Mouse (Mus musculus) CH12.LX (cell line): ENCODE data around the gene Slc27a1. TPM values are rescaled to one million over a fixed set of nuclear protein-coding genes. Genes with fewer than 3 reads are reported as not detected.

Experiments
- DNase-seq: peaks from one replicate; pipeline ENCODE4 v3.0.0-alpha.2; 2013; ENCODE audit errors: extremely low read depth
- H3K27ac ChIP-seq: 2 replicates; pipeline ENCODE4 v1.5.1; 2012; ENCODE audit warnings: low read depth, mild to moderate bottlenecking, control low read depth, moderate library complexity; ENCODE audit not compliant: insufficient read depth
- H3K27me3 ChIP-seq: replicated peaks from 2 replicates; pipeline ENCODE3; 2012; ENCODE audit warnings: inconsistent platforms
- H3K36me3 ChIP-seq, 2 experiments: replicated peaks in 1 of 2; 2 replicates each; pipeline versions ENCODE3 to v1.6.1; 2012; ENCODE audit warnings: inconsistent platforms in 1 of 2, low read length in 1 of 2, mild to moderate bottlenecking in 1 of 2, mixed read lengths in 1 of 2, moderate library complexity in 1 of 2; ENCODE audit not compliant: control insufficient read depth in 1 of 2, insufficient read depth in 1 of 2
- H3K4me1 ChIP-seq, 2 experiments: 2 replicates each; pipeline ENCODE4 v1.6.1; 2012; ENCODE audit warnings: inconsistent platforms in 1 of 2, moderate library complexity in 1 of 2; ENCODE audit not compliant: insufficient read depth in 2 of 2, control insufficient read depth in 1 of 2
- H3K4me2 ChIP-seq: 2 replicates; pipeline ENCODE4 v1.6.1; 2012; ENCODE audit warnings: low read depth, mild to moderate bottlenecking, control low read depth; ENCODE audit not compliant: poor library complexity, insufficient read depth, severe bottlenecking
- H3K4me3 ChIP-seq, 3 experiments: fragments of 150-350 bp in 1 of 3; sonication (generic) in 1 of 3; replicated peaks in 1 of 3; 2 replicates each; pipeline versions ENCODE3 to v1.5.1; 2011 to 2012; ENCODE audit warnings: low read depth in 2 of 3, low read length in 2 of 3, mild to moderate bottlenecking in 2 of 3, moderate library complexity in 2 of 3, control low read depth in 1 of 3, improper control_type of control experiment in 1 of 3, inconsistent platforms in 1 of 3, mixed read lengths in 1 of 3; ENCODE audit not compliant: poor library complexity in 1 of 3
- H3K79me2 ChIP-seq: replicated peaks from 2 replicates; pipeline ENCODE4 v1.6.1; 2012; ENCODE audit warnings: mild to moderate bottlenecking, moderate library complexity; ENCODE audit not compliant: control insufficient read depth, poor library complexity, insufficient read depth, severe bottlenecking; ENCODE audit errors: extremely low read depth
- H3K9ac ChIP-seq: 2 replicates; pipeline ENCODE4 v1.6.1; 2012; ENCODE audit warnings: low read depth, mild to moderate bottlenecking, control low read depth, moderate library complexity; ENCODE audit not compliant: insufficient read depth
- H3K9me3 ChIP-seq: replicated peaks from 2 replicates; pipeline ENCODE3; 2012; ENCODE audit warnings: low read length, inconsistent platforms, mixed read lengths
- BHLHE40 ChIP-seq: IDR thresholded peaks from 2 replicates; pipeline ENCODE4 v1.6.1; 2011; ENCODE audit warnings: mild to moderate bottlenecking, low read depth, low read length, improper control_type of control experiment
- CHD1 ChIP-seq: IDR thresholded peaks from 2 replicates; pipeline ENCODE4 v1.6.1; 2012; ENCODE audit warnings: low read depth, low read length, improper control_type of control experiment, inconsistent platforms
- E2F4 ChIP-seq: IDR thresholded peaks from 2 replicates; pipeline ENCODE4 v1.6.1; 2011; ENCODE audit warnings: low read depth, low read length, improper control_type of control experiment; ENCODE audit not compliant: insufficient replicate concordance
- GABPA ChIP-seq: IDR thresholded peaks from 2 replicates; pipeline ENCODE4 v1.6.1; 2012; ENCODE audit warnings: low read depth, low read length, improper control_type of control experiment, inconsistent platforms; ENCODE audit not compliant: insufficient replicate concordance
- MAX ChIP-seq: IDR thresholded peaks from 2 replicates; pipeline ENCODE4 v1.6.1; 2011; ENCODE audit warnings: low read length, improper control_type of control experiment
- MAZ ChIP-seq: IDR thresholded peaks from 2 replicates; pipeline ENCODE4 v1.6.1; 2012; ENCODE audit warnings: low read depth, mild to moderate bottlenecking, inconsistent platforms, low read length, improper control_type of control experiment, moderate library complexity
- NELFE ChIP-seq: IDR thresholded peaks from 2 replicates; pipeline ENCODE4 v1.6.1; 2011; ENCODE audit warnings: low read depth, low read length, improper control_type of control experiment
- POLR2A ChIP-seq: IDR thresholded peaks from 2 replicates; pipeline ENCODE4 v1.6.1; 2011; ENCODE audit warnings: low read depth, mild to moderate bottlenecking, improper control_type of control experiment, low read length
- POLR2AphosphoS2 ChIP-seq: IDR thresholded peaks from 2 replicates; pipeline ENCODE4 v1.6.1; 2011; ENCODE audit warnings: low read depth, low read length, improper control_type of control experiment
- RAD21 ChIP-seq: IDR thresholded peaks from 2 replicates; pipeline ENCODE4 v1.6.1; 2011; ENCODE audit warnings: low read depth, mild to moderate bottlenecking, low read length, improper control_type of control experiment, moderate library complexity
- dilution Hi-C: fragments of 300-500 bp; cut with MboI; formaldehyde crosslinking; loops from 2 replicates; pipeline ENCODE4 v1.14.3; 2020; ENCODE audit warnings: low sequenced_read_pairs; ENCODE audit not compliant: extremely low pct_unique_long_range_greater_than_20kb, extremely low pct_ligation_motif_present
- in situ Hi-C: fragments of 300-500 bp; cut with MboI; formaldehyde crosslinking; loops from 3 replicates; pipeline ENCODE4 v1.14.3; 2019; ENCODE audit warnings: low sequenced_read_pairs, low pct_ligation_motif_present, low pct_unique_long_range_greater_than_20kb, mixed read lengths
- polyA plus RNA-seq: library from polyadenylated mRNA; unstranded; fragments of >175 nt; gene quantifications from 2 replicates; pipeline ENCODE4 v1.2.1, GENCODE M21; 2012; ENCODE audit warnings: low read depth; ENCODE audit not compliant: insufficient read length
- total RNA-seq, 2 experiments: library from RNA; depleted of rRNA; stranded (reverse); fragments of 300-350 nt in 1 of 2; fragments of >200 nt in 1 of 2; gene quantifications; 2 replicates each; pipeline ENCODE4 v1.2.3; 2012 to 2014

Gene Slc27a1
- total and polyA plus RNA-seq, 3 experiments: 1.8 to 4.0 (median 2.4) TPM

DNA sequence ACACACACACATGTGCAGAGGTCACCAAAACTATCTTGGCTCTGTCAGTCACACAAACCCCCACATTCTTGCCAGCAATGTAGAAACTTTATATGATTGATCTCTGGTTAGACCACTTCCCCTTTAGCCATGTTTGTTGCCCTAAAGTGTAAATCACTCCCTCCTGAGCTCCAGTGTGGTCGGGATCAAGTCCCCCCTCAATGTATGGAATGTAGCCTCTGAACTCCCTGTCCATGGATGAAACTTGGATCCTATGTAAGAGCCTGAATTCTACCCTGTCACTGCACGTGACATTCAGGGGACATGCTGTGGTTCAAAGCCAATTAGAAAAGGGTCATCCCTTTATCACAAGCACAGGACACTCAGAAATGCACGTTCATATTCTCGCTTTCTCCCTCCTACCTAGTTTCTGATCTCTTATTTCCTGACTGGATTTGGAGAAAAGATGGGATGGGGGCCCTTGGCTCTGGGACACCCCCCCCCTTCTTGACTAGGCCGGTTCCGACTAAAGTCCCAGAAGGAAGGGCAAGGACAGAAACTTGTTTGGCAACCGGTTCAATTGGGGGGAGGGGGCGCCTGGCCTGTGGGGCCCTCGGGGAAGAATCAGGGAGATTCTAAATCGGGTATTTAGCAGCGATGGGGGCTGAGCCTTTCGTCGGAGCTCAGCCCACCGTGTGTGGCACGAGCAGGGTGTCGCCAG, 59.9 kb downstream of the Slc27a1 start:
- no peak overlapping the region for H3K4me2 ChIP-seq
- H3K9ac ChIP-seq: no peak overlapping the region
- H3K4me1 ChIP-seq: peaks cover 49 to 81% of the 10 kb centered on the region in 2 experiments
- H3K36me3 ChIP-seq: peaks cover 19 to 52% of the 10 kb centered on the region in 2 experiments
- no peak for DNase-seq
- H3K4me3 ChIP-seq: no peak overlapping the region
- H3K79me2 ChIP-seq: no peaks in the 10 kb centered on the region
- H3K27me3 ChIP-seq: no peaks in the 10 kb centered on the region
- TF ChIP-seq POLR2A (peak; percentile 17; the same call in 1 of the 2 replicates), CHD1 (no peak)
- TF ChIP-seq, all 38 proteins: peak for 1
- peaks cover 15% of the 10 kb centered on the region for H3K9me3 ChIP-seq
- dilution Hi-C loops (no loop called here), in situ Hi-C loops (no loop called here)
- peak overlapping the region; percentile 30; the same call in 1 of the 2 replicates for H3K27ac ChIP-seq

DNA sequence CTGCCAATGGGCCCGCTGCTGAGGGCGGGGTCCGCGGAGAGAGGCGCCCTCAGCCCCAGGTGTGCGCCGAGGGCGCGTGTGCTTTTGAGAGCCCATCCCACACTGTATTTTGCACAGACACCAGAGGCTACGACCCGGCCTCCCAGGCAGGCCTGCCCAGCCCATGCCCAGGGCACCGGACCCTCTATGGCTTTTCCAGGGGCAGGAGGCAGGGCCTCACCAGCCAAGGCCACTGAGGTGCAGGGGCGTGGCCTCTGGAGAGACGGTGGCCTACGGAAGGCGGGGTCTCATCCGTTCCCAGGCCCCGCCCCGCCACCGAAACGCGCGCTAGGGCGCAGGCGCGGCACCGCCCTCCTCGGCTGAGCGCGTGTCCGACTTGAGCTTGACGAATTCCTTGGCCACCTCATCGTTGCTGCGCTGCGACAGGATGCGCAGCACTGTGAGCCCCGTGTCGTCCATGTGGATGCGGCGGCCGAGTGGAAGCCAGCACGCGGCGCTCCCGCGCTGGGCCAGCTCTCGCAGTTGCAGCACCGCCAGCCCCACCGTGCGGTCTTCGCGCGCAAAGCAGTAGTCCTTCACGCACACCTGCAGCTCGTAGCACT, 60.5 kb downstream of the Slc27a1 start:
- peaks cover 48 to 83% of the 10 kb centered on the region in 2 experiments for H3K4me1 ChIP-seq
- TF ChIP-seq E2F4 (no peak), MAX (no peak), BHLHE40 (no peak), RAD21 (no peak), MAZ (no peak), GABPA (no peak)
- H3K4me2 ChIP-seq: no peak overlapping the region
- peaks cover 14 to 46% of the 10 kb centered on the region in 2 experiments for H3K36me3 ChIP-seq
- no peak overlapping the region for H3K27ac ChIP-seq
- in situ Hi-C loops (no loop called here), dilution Hi-C loops (no loop called here)
- H3K27me3 ChIP-seq: no peaks in the 10 kb centered on the region
- no peaks in the 10 kb centered on the region for H3K79me2 ChIP-seq
- peaks cover 13% of the 10 kb centered on the region for H3K9me3 ChIP-seq
- H3K9ac ChIP-seq: no peak overlapping the region
- no peak for DNase-seq
- no peak overlapping the region for H3K4me3 ChIP-seq

DNA sequence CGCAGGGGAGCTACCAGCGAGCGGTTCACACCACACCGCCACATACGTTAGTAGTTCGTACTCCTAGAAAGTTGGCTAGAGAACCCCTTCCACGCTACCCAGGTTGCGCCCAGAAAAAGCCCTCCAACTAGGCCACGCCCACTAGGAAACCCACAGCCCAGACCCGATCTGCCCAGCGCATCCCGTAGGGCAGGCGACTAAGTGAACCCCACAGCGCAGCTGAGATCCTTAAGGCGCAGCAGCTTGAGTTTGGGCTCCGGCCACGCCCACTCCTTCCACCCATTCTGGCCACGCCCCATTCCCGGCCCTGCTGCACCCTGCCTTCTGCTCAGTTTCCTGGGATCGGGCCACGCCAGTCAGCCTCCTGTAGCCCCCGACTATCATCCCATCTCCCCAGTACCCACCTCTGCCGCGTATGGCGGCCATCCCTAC, 61.1 kb downstream of the Slc27a1 start:
- H3K27ac ChIP-seq: no peak overlapping the region
- no peak overlapping the region for H3K4me2 ChIP-seq

More for the DNA sequence above, 61.1 kb downstream of the Slc27a1 start:
- no peak for DNase-seq
- TF ChIP-seq POLR2AphosphoS2: no peak
- no peak for TF ChIP-seq NELFE
- TF ChIP-seq, all 38 proteins: peak for 0
- Histone ChIP-seq H3K9me3 (peaks cover 13% of the 10 kb centered on the region), H3K4me3 (no peak overlapping the region), H3K79me2 (no peaks in the 10 kb centered on the region), H3K4me1 (peaks cover 42 to 82% of the 10 kb centered on the region in 2 experiments), H3K27me3 (no peaks in the 10 kb centered on the region), H3K36me3 (peaks cover 8 to 40% of the 10 kb centered on the region in 2 experiments), H3K9ac (no peak overlapping the region)
- in situ Hi-C loops: loop anchor here (5.0 kb wide), 1 partner anchor 67 kb away; no protein-coding TSS in a partner anchor
- dilution Hi-C loops: no loop called here
